Mouse (Mus musculus) CH12.LX (cell line): Measurements from ENCODE around the gene Sar1b. TPM values are rescaled to one million over a fixed set of nuclear protein-coding genes. Genes with fewer than 3 reads are reported as not detected.

ENCODE experiments used
- DNase-seq: peaks from one replicate; pipeline ENCODE4 v3.0.0-alpha.2; 2013; ENCODE audit errors: extremely low read depth
- H3K27ac ChIP-seq: 2 replicates; pipeline ENCODE4 v1.5.1; 2012; ENCODE audit warnings: low read depth, mild to moderate bottlenecking, control low read depth, moderate library complexity; ENCODE audit not compliant: insufficient read depth
- H3K27me3 ChIP-seq: replicated peaks from 2 replicates; pipeline ENCODE3; 2012; ENCODE audit warnings: inconsistent platforms
- H3K36me3 ChIP-seq, 2 experiments: replicated peaks in 1 of 2; 2 replicates each; pipeline versions ENCODE3 to v1.6.1; 2012; ENCODE audit warnings: inconsistent platforms in 1 of 2, low read length in 1 of 2, mild to moderate bottlenecking in 1 of 2, mixed read lengths in 1 of 2, moderate library complexity in 1 of 2; ENCODE audit not compliant: control insufficient read depth in 1 of 2, insufficient read depth in 1 of 2
- H3K4me1 ChIP-seq, 2 experiments: 2 replicates each; pipeline ENCODE4 v1.6.1; 2012; ENCODE audit warnings: inconsistent platforms in 1 of 2, moderate library complexity in 1 of 2; ENCODE audit not compliant: insufficient read depth in 2 of 2, control insufficient read depth in 1 of 2
- H3K4me2 ChIP-seq: 2 replicates; pipeline ENCODE4 v1.6.1; 2012; ENCODE audit warnings: low read depth, mild to moderate bottlenecking, control low read depth; ENCODE audit not compliant: poor library complexity, insufficient read depth, severe bottlenecking
- H3K4me3 ChIP-seq, 3 experiments: fragments of 150-350 bp in 1 of 3; sonication (generic) in 1 of 3; replicated peaks in 1 of 3; 2 replicates each; pipeline versions ENCODE3 to v1.5.1; 2011 to 2012; ENCODE audit warnings: low read depth in 2 of 3, low read length in 2 of 3, mild to moderate bottlenecking in 2 of 3, moderate library complexity in 2 of 3, control low read depth in 1 of 3, improper control_type of control experiment in 1 of 3, inconsistent platforms in 1 of 3, mixed read lengths in 1 of 3; ENCODE audit not compliant: poor library complexity in 1 of 3
- H3K79me2 ChIP-seq: replicated peaks from 2 replicates; pipeline ENCODE4 v1.6.1; 2012; ENCODE audit warnings: mild to moderate bottlenecking, moderate library complexity; ENCODE audit not compliant: control insufficient read depth, poor library complexity, insufficient read depth, severe bottlenecking; ENCODE audit errors: extremely low read depth
- H3K9ac ChIP-seq: 2 replicates; pipeline ENCODE4 v1.6.1; 2012; ENCODE audit warnings: low read depth, mild to moderate bottlenecking, control low read depth, moderate library complexity; ENCODE audit not compliant: insufficient read depth
- H3K9me3 ChIP-seq: replicated peaks from 2 replicates; pipeline ENCODE3; 2012; ENCODE audit warnings: low read length, inconsistent platforms, mixed read lengths
- BHLHE40 ChIP-seq: IDR thresholded peaks from 2 replicates; pipeline ENCODE4 v1.6.1; 2011; ENCODE audit warnings: mild to moderate bottlenecking, low read depth, low read length, improper control_type of control experiment
- CHD2 ChIP-seq: IDR thresholded peaks from 2 replicates; pipeline ENCODE4 v1.6.1; 2011; ENCODE audit warnings: low read length, improper control_type of control experiment
- CTCF ChIP-seq, 2 experiments: IDR thresholded peaks in 1 of 2; conservative IDR thresholded peaks in 1 of 2; 2 replicates each; pipeline ENCODE4 v1.5.1; 2011 to 2012; ENCODE audit warnings: low read depth in 2 of 2, low read length in 2 of 2, improper control_type of control experiment in 1 of 2, inconsistent platforms in 1 of 2, mild to moderate bottlenecking in 1 of 2, moderate library complexity in 1 of 2
- E2F4 ChIP-seq: IDR thresholded peaks from 2 replicates; pipeline ENCODE4 v1.6.1; 2011; ENCODE audit warnings: low read depth, low read length, improper control_type of control experiment; ENCODE audit not compliant: insufficient replicate concordance
- ELF1 ChIP-seq: IDR thresholded peaks from 2 replicates; pipeline ENCODE4 v1.6.1; 2014; ENCODE audit warnings: low read depth, mild to moderate bottlenecking, inconsistent platforms, low read length, improper control_type of control experiment
- EP300 ChIP-seq: IDR thresholded peaks from 2 replicates; pipeline ENCODE4 v1.6.1; 2011; ENCODE audit warnings: low read length, improper control_type of control experiment
- ETS1 ChIP-seq: conservative IDR thresholded peaks from 2 replicates; pipeline ENCODE4 v1.6.1; 2012; ENCODE audit warnings: low read depth, mild to moderate bottlenecking, inconsistent platforms, low read length, improper control_type of control experiment, moderate library complexity
- GABPA ChIP-seq: IDR thresholded peaks from 2 replicates; pipeline ENCODE4 v1.6.1; 2012; ENCODE audit warnings: low read depth, low read length, improper control_type of control experiment, inconsistent platforms; ENCODE audit not compliant: insufficient replicate concordance
- HCFC1 ChIP-seq: IDR thresholded peaks from 2 replicates; pipeline ENCODE4 v1.6.1; 2012; ENCODE audit warnings: low read depth, mild to moderate bottlenecking, inconsistent platforms, low read length, improper control_type of control experiment
- IRF4 ChIP-seq: IDR thresholded peaks from 2 replicates; pipeline ENCODE4 v1.6.1; 2014; ENCODE audit warnings: low read depth, mild to moderate bottlenecking, inconsistent platforms, low read length, improper control_type of control experiment
- JUN ChIP-seq: IDR thresholded peaks from 2 replicates; pipeline ENCODE4 v1.6.1; 2011; ENCODE audit warnings: low read depth, mild to moderate bottlenecking, low read length, improper control_type of control experiment, moderate library complexity; ENCODE audit not compliant: insufficient read depth
- JUND ChIP-seq: conservative IDR thresholded peaks from 2 replicates; pipeline ENCODE4 v1.6.1; 2011; ENCODE audit warnings: low read depth, low read length, improper control_type of control experiment
- KAT2A ChIP-seq: IDR thresholded peaks from 2 replicates; pipeline ENCODE4 v1.6.1; 2012; ENCODE audit warnings: low read length, improper control_type of control experiment, inconsistent platforms; ENCODE audit not compliant: insufficient replicate concordance
- MAFK ChIP-seq: IDR thresholded peaks from 2 replicates; pipeline ENCODE4 v1.6.1; 2011; ENCODE audit warnings: low read length, improper control_type of control experiment; ENCODE audit not compliant: insufficient replicate concordance
- MAX ChIP-seq: IDR thresholded peaks from 2 replicates; pipeline ENCODE4 v1.6.1; 2011; ENCODE audit warnings: low read length, improper control_type of control experiment
- MAZ ChIP-seq: IDR thresholded peaks from 2 replicates; pipeline ENCODE4 v1.6.1; 2012; ENCODE audit warnings: low read depth, mild to moderate bottlenecking, inconsistent platforms, low read length, improper control_type of control experiment, moderate library complexity
- MXI1 ChIP-seq: IDR thresholded peaks from 2 replicates; pipeline ENCODE4 v1.6.1; 2011; ENCODE audit warnings: mild to moderate bottlenecking, low read depth, low read length, improper control_type of control experiment
- MYC ChIP-seq: IDR thresholded peaks from 2 replicates; pipeline ENCODE4 v1.6.1; 2011; ENCODE audit warnings: low read depth, mild to moderate bottlenecking, improper control_type of control experiment, low read length
- NELFE ChIP-seq: IDR thresholded peaks from 2 replicates; pipeline ENCODE4 v1.6.1; 2011; ENCODE audit warnings: low read depth, low read length, improper control_type of control experiment
- NRF1 ChIP-seq: IDR thresholded peaks from 2 replicates; pipeline ENCODE4 v1.6.1; 2014; ENCODE audit warnings: low read depth, mild to moderate bottlenecking, inconsistent platforms, low read length, improper control_type of control experiment, moderate library complexity
- PAX5 ChIP-seq: IDR thresholded peaks from 2 replicates; pipeline ENCODE4 v1.6.1; 2012; ENCODE audit warnings: low read length, inconsistent platforms, mixed read lengths
- POLR2AphosphoS2 ChIP-seq: IDR thresholded peaks from 2 replicates; pipeline ENCODE4 v1.6.1; 2011; ENCODE audit warnings: low read depth, low read length, improper control_type of control experiment
- RCOR1 ChIP-seq: conservative IDR thresholded peaks from 2 replicates; pipeline ENCODE4 v1.6.1; 2012; ENCODE audit warnings: low read depth, mild to moderate bottlenecking, inconsistent platforms, low read length, improper control_type of control experiment
- SIN3A ChIP-seq: IDR thresholded peaks from 2 replicates; pipeline ENCODE4 v1.6.1; 2012; ENCODE audit warnings: low read length, improper control_type of control experiment, inconsistent platforms
- SMC3 ChIP-seq: IDR thresholded peaks from 2 replicates; pipeline ENCODE4 v1.6.1; 2011; ENCODE audit warnings: low read depth, low read length, improper control_type of control experiment
- TBP ChIP-seq: conservative IDR thresholded peaks from 2 replicates; pipeline ENCODE4 v1.6.1; 2011; ENCODE audit warnings: low read depth, low read length, improper control_type of control experiment
- TCF12 ChIP-seq: IDR thresholded peaks from 2 replicates; pipeline ENCODE4 v1.6.1; 2014; ENCODE audit warnings: low read depth, mild to moderate bottlenecking, inconsistent platforms, low read length, improper control_type of control experiment
- USF2 ChIP-seq: conservative IDR thresholded peaks from 2 replicates; pipeline ENCODE4 v1.6.1; 2011; ENCODE audit warnings: low read depth, low read length, improper control_type of control experiment
- ZC3H11A ChIP-seq: IDR thresholded peaks from 2 replicates; pipeline ENCODE4 v1.6.1; 2012; ENCODE audit warnings: low read depth, mild to moderate bottlenecking, inconsistent platforms, low read length, improper control_type of control experiment
- ZMIZ1 ChIP-seq: IDR thresholded peaks from 2 replicates; pipeline ENCODE4 v1.6.1; 2012; ENCODE audit warnings: low read depth, mild to moderate bottlenecking, inconsistent platforms, low read length, improper control_type of control experiment
- dilution Hi-C: fragments of 300-500 bp; cut with MboI; formaldehyde crosslinking; loops from 2 replicates; pipeline ENCODE4 v1.14.3; 2020; ENCODE audit warnings: low sequenced_read_pairs; ENCODE audit not compliant: extremely low pct_unique_long_range_greater_than_20kb, extremely low pct_ligation_motif_present
- in situ Hi-C: fragments of 300-500 bp; cut with MboI; formaldehyde crosslinking; loops from 3 replicates; pipeline ENCODE4 v1.14.3; 2019; ENCODE audit warnings: low sequenced_read_pairs, low pct_ligation_motif_present, low pct_unique_long_range_greater_than_20kb, mixed read lengths
- polyA plus RNA-seq: library from polyadenylated mRNA; unstranded; fragments of >175 nt; gene quantifications from 2 replicates; pipeline ENCODE4 v1.2.1, GENCODE M21; 2012; ENCODE audit warnings: low read depth; ENCODE audit not compliant: insufficient read length
- total RNA-seq, 2 experiments: library from RNA; depleted of rRNA; stranded (reverse); fragments of 300-350 nt in 1 of 2; fragments of >200 nt in 1 of 2; gene quantifications; 2 replicates each; pipeline ENCODE4 v1.2.3; 2012 to 2014

Gene Sar1b
- total and polyA plus RNA-seq, 3 experiments: 79.3 to 258 (median 171) TPM

- no peak for TF ChIP-seq MYC
- no peak for TF ChIP-seq CTCF (conservative IDR thresholded peaks at IDR 0.05 in 1 of 2, IDR thresholded peaks at IDR 0.05 in 1 of 2; ENCODE audit: low read depth in 2 of 2, low read length in 2 of 2)
Measured at GRCm38 (mm10) chr11:51759251-51759650, 4.2 kb upstream of the Sar1b start.

DNA sequence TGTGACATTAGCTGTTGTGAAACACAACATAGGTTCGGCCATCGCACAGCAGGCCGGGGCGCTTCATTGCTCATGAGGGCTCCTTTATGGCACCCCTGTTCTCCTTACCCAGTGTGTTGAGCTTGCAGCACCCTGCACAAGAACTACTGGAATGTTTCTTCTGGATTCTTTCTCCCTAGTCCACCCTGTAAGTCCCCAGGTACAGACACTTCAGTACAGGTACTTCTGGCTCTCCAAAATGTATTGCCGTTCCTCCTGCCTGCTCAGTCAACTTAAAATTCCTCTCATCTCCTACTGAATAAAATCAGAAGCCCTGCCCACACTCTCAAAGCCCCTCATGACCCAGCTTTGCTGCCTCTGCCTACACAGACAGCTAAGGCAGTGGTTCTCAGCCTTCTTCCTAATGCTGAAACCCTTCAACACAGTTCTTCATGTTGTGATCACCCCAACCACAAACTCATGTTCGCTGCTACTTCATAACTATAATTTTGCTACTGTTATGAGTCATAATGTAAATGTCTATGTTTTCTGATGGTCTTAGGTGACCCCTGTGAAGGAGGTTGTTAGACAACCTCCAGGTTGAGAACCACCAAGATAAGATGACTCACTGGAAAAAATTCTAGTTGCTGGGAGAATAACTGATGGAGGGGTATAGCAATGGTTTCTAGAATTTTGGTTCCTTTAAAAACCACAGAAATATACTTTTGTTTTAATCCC is 3.4 kb upstream of the Sar1b start:
- H3K79me2 ChIP-seq: peaks cover 23% of the 10 kb centered on the region
- peak overlapping the region; percentile 54 for H3K27ac ChIP-seq
- no peaks in the 10 kb centered on the region for H3K9me3 ChIP-seq
- H3K4me3 ChIP-seq: no peak overlapping the region
- H3K4me1 ChIP-seq: peaks cover 13 to 61% of the 10 kb centered on the region in 2 experiments
- TF ChIP-seq CHD2: 0 out of 2 replicates have a peak, but pooled peaks have one; percentile 34
- TF ChIP-seq JUND: peak; percentile 98
- no peak for TF ChIP-seq POLR2AphosphoS2
- no peak for TF ChIP-seq ZC3H11A
- no peak for TF ChIP-seq USF2
- TF ChIP-seq HCFC1: peak; percentile 20; the same call in 1 of the 2 replicates
- peak; percentile 92 for TF ChIP-seq IRF4
- TF ChIP-seq ETS1: peak; percentile 68
- TF ChIP-seq MAX: peak; percentile 22; the same call in 1 of the 2 replicates
- peak; percentile 81 for TF ChIP-seq JUN
- peak; percentile 2; the same call in 1 of the 2 replicates for TF ChIP-seq SMC3
- 0 out of 2 replicates have a peak, but pooled peaks have one; percentile 48 for TF ChIP-seq MYC
- TF ChIP-seq E2F4: no peak
- no peak for TF ChIP-seq GABPA
- peak; percentile 84 for TF ChIP-seq EP300
- TF ChIP-seq TCF12: 0 out of 2 replicates have a peak, but pooled peaks have one; percentile 32
- peak; percentile 30; the same call in 1 of the 2 replicates for TF ChIP-seq MXI1
- no peak for TF ChIP-seq SIN3A
- no peak for TF ChIP-seq KAT2A
- TF ChIP-seq NRF1: no peak
- no peak for TF ChIP-seq ELF1
- TF ChIP-seq RCOR1: no peak; the same call in 1 of the 2 replicates
- TF ChIP-seq ZMIZ1: no peak
- TF ChIP-seq TBP: no peak
- no peak for TF ChIP-seq NELFE
- TF ChIP-seq MAZ: no peak
- peak; percentile 82 for TF ChIP-seq BHLHE40
- TF ChIP-seq MAFK: peak; percentile 36; the same call in 1 of the 2 replicates
- TF ChIP-seq PAX5: no peak
- peaks cover 0 to 3% of the 10 kb centered on the region in 2 experiments for H3K36me3 ChIP-seq
- peak overlapping the region; percentile 23; the same call in 1 of the 2 replicates for H3K9ac ChIP-seq
- DNase-seq: peak; percentile 38
- in situ Hi-C loops: no loop called here
- dilution Hi-C loops: no loop called here
- peak overlapping the region; percentile 24 for H3K4me2 ChIP-seq
- H3K27me3 ChIP-seq: no peaks in the 10 kb centered on the region

More at GRCm38 (mm10) chr11:51759251-51759650, 4.2 kb upstream of the Sar1b start:
- peaks cover 0 to 3% of the 10 kb centered on the region in 2 experiments for H3K36me3 ChIP-seq
- H3K27ac ChIP-seq: no peak overlapping the region
- no peak overlapping the region for H3K4me3 ChIP-seq
- H3K4me1 ChIP-seq: peaks cover 7 to 61% of the 10 kb centered on the region in 2 experiments
- H3K9me3 ChIP-seq: no peaks in the 10 kb centered on the region
- peaks cover 22% of the 10 kb centered on the region for H3K79me2 ChIP-seq
- no peaks in the 10 kb centered on the region for H3K27me3 ChIP-seq
- 0 out of 2 replicates have a peak overlapping the region, but pooled peaks have one; percentile 23 for H3K9ac ChIP-seq
- in situ Hi-C loops (no loop called here), dilution Hi-C loops (no loop called here)
- H3K4me2 ChIP-seq: peak overlapping the region; percentile 24; the same call in 1 of the 2 replicates
- no peak for DNase-seq
